Mouse (Mus musculus): ENCODE data around the gene Esrp2.

Esrp2 gene

GRCm38 (mm10) chr8:106123443-106123842 lies 13.3 kb downstream of the Esrp2 start:
- no peak for DNase-seq (ENCODE audit: low spot score)

DNA sequence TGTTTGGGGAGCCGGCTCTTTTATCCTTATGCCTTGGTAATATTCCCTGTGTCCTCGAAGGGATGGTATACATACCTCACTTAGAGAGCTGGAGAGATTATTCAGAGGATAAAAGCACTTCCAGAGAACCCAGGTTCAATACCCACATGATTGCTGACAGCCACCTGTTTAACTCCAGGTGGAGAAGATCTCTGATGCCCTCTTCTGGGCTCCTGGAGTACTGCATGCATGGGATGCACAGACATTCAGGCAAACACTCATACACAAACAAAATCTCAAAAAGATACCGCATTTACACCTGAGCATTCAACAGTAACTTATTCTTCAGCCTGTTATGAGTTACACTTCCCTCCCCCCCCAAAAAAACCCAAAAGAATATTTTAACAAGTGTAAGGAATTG lies 20.9 kb downstream of the Esrp2 start:
- DNase-seq (ENCODE audit: low spot score): no peak

GRCm38 (mm10) chr8:106112514-106112913 lies 24.3 kb downstream of the Esrp2 start:
- DNase-seq (ENCODE audit: low spot score): no peak

- DNase-seq (ENCODE audit: low spot score): no peak
Measured at GRCm38 (mm10) chr8:106112041-106112440, 24.7 kb downstream of the Esrp2 start.

- DNase-seq (ENCODE audit: low spot score): peak; percentile 17
Measured at GRCm38 (mm10) chr8:106108729-106109128, 28.0 kb downstream of the Esrp2 start.

GRCm38 (mm10) chr8:106108080-106108479 lies 28.7 kb downstream of the Esrp2 start:
- DNase-seq (ENCODE audit: low spot score): no peak

DNA sequence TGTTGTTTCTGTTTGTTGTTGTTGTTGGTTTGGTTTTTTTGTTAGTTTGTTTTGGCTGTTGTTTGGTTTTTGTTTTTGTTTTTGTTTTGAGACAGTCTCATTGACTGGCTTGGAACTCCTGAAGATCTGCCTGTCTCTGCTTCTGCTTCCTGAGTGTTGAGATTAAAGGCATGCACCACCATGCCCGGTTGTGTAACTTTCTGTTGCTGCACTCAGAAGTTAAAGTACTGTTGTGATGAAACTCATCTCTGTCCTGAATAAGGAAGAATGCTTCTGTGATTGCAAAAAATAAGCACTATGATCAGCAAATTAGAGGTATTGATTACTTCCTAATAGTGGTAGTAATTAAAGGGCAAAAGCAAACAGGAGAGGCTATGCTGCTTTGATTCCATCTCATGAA lies 30.6 kb downstream of the Esrp2 start:
- DNase-seq (ENCODE audit: low spot score): no peak

GRCm38 (mm10) chr8:106103888-106104287 lies 32.9 kb downstream of the Esrp2 start:
- no peak for DNase-seq (ENCODE audit: low spot score)

GRCm38 (mm10) chr8:106102321-106102720 lies 34.5 kb downstream of the Esrp2 start:
- DNase-seq (ENCODE audit: low spot score): no peak

All from layer of hippocampus, adult 11-12 months (tissue).